Mouse (Mus musculus) embryonic fibroblast, embryonic 13.5 days (primary cell): ENCODE data around the gene Tgm1. TPM values are rescaled to one million over a fixed set of nuclear protein-coding genes. Genes with fewer than 3 reads are reported as not detected.

ENCODE experiments used
- H3K27ac ChIP-seq: 2 replicates; pipeline ENCODE4 v1.5.1; 2012; ENCODE audit warnings: low read length, control low read depth, inconsistent platforms; ENCODE audit not compliant: insufficient read depth
- H3K4me1 ChIP-seq: 2 replicates; pipeline ENCODE4 v1.6.1; 2011; ENCODE audit warnings: low read length; ENCODE audit not compliant: control insufficient read depth, insufficient read depth
- H3K4me3 ChIP-seq: 2 replicates; pipeline ENCODE4 v1.5.1; 2011; ENCODE audit warnings: mild to moderate bottlenecking, control low read depth, low read length; ENCODE audit not compliant: insufficient read depth
- CTCF ChIP-seq: IDR thresholded peaks from 2 replicates; pipeline ENCODE4 v1.5.1; 2011; ENCODE audit warnings: mild to moderate bottlenecking, control low read depth, low read length, moderate library complexity, borderline replicate concordance; ENCODE audit not compliant: insufficient read depth
- POLR2A ChIP-seq: IDR thresholded peaks from 2 replicates; pipeline ENCODE4 v1.6.1; 2011; ENCODE audit warnings: low read depth, mild to moderate bottlenecking, control low read depth, low read length, moderate library complexity
- polyA plus RNA-seq: library from polyadenylated mRNA; stranded (reverse); fragments of >200 nt; gene quantifications from 2 replicates; pipeline ENCODE4 v1.2.4, GENCODE M21; 2011; ENCODE audit warnings: low read depth; ENCODE audit not compliant: missing spikeins, insufficient read length

Tgm1 gene
- polyA plus RNA-seq, 1 experiment, result 0.25 TPM

GRCm38 (mm10) chr14:55727889-55728685, 14.4 kb upstream of the Tgm1 start:
- no peak overlapping the region for H3K4me3 ChIP-seq
- H3K27ac ChIP-seq, result no peak overlapping the region
- H3K4me1 ChIP-seq, result peaks cover 8% of the 10 kb centered on the region; the same call in 1 of the 2 replicates
- TF ChIP-seq POLR2A, result no peak
- no peak for TF ChIP-seq CTCF

- Histone ChIP-seq H3K4me3 (no peak overlapping the region), H3K4me1 (peaks cover 8% of the 10 kb centered on the region; the same call in 1 of the 2 replicates), H3K27ac (no peak overlapping the region)
- TF ChIP-seq CTCF (no peak), POLR2A (no peak)
These were observed 12.5 kb upstream of the Tgm1 start for GRCm38 (mm10) chr14:55726261-55726660.

GRCm38 (mm10) chr14:55724411-55724871, 10.7 kb upstream of the Tgm1 start:
- H3K4me1 ChIP-seq, result peaks cover 8% of the 10 kb centered on the region; the same call in 1 of the 2 replicates
- no peak overlapping the region; the same call in 1 of the 2 replicates for H3K27ac ChIP-seq
- TF ChIP-seq CTCF (no peak), POLR2A (no peak)
- no peak overlapping the region for H3K4me3 ChIP-seq

DNA sequence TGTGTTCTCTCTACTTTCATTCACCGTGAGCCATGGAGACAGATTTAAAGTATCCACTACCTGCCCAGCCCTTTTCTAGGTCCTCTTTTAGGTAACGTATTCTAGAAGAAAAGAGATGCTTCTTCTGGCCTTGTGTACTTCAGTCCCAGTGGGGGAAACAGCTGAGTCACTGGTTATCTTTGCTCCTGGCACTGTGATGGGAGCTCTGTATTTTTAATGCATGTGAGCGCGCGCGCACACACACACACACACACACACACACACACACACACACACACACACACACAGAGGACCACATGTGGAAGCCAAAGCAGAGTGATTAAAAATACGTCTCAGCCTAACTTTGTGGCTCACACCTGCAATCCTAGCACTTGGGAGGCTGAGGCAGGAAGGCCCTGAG, 9.7 kb upstream of the Tgm1 start:
- Histone ChIP-seq H3K4me1 (peaks cover 8% of the 10 kb centered on the region; the same call in 1 of the 2 replicates), H3K27ac (no peak overlapping the region), H3K4me3 (no peak overlapping the region)
- no peak for TF ChIP-seq POLR2A

DNA sequence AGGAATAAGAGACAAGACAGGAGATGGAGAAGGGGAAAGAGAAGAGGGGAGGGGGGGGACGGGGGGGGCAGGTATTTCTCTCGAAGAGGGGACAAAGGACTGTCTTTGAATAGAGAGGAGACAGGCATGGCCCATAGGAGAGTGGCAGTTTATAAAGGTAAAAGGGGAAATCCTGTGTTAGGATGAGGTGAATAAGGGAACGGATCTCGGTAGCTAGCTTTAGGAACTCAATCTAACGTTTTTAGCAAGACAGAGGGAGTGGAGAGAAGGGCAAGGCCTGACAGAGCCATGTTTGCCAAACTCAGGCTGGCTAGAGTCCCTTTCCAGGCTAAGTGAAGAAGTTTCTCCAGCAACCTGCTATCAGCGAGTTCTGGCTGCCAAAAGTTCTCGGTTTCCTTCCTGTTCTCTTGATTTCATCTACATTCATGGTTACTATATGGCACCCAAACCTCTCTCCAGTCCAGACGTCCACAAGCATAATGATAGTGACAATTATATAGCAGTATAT, 8.8 kb upstream of the Tgm1 start:
- H3K27ac ChIP-seq, result no peak overlapping the region
- no peak overlapping the region for H3K4me3 ChIP-seq
- TF ChIP-seq POLR2A (no peak), CTCF (no peak)
- peaks cover 8% of the 10 kb centered on the region; the same call in 1 of the 2 replicates for H3K4me1 ChIP-seq

DNA sequence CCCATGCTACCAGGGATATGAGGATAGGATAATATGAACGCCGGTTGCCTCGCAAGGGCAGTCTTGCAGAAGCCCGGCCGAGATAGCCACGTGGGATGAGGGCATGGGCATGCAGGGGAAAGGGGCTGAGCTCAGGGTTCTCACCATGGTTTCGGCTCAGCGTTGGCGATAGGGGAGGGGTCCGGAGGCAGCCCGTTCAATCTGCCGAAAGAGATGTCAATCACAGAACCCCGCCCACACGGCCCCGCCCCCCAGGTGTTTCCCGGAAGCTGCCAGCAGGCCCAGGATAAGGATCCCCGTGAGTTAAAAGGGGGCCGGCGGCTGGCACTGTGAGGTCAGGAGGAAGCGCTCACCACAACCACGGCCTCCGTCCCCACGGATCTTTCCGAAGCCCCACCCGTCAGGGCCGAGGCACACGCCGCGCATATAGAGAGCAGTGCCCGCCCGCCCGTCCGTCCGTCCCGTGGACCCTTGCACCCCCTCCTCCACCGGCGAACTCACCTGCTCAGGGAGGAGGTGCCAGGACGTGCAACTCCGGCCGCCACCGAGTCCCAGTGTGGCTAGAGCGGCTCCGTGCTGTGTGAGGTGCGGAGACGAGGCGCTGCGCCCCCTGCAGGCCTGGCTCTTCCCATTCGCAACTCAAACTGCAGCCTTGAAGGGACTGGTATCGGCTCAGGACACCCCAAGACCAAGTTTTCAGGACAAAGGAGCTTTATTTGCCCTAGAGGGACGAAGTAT, 8.1 kb upstream of the Tgm1 start, which contains the start of gene Rabggta:
Rabggta (minus strand) TSS at position 564 of the 738 bp plus-strand sequence.
- TF ChIP-seq POLR2A, result peak; percentile 53; the same call in 1 of the 2 replicates
- TF ChIP-seq CTCF, result peak; percentile 97
- peak within 1 kb of the TSS; percentile 65 for H3K4me3 ChIP-seq
- H3K4me1 ChIP-seq, result peaks cover 8% of the 10 kb centered on the region; the same call in 1 of the 2 replicates
- H3K27ac ChIP-seq, result no peak within 1 kb of the TSS

- TF ChIP-seq CTCF (no peak), POLR2A (no peak)
- Histone ChIP-seq H3K4me3 (peak overlapping the region; percentile 65), H3K4me1 (peaks cover 8% of the 10 kb centered on the region; the same call in 1 of the 2 replicates), H3K27ac (no peak overlapping the region)
These were observed 7.3 kb upstream of the Tgm1 start for GRCm38 (mm10) chr14:55721076-55721475.

DNA sequence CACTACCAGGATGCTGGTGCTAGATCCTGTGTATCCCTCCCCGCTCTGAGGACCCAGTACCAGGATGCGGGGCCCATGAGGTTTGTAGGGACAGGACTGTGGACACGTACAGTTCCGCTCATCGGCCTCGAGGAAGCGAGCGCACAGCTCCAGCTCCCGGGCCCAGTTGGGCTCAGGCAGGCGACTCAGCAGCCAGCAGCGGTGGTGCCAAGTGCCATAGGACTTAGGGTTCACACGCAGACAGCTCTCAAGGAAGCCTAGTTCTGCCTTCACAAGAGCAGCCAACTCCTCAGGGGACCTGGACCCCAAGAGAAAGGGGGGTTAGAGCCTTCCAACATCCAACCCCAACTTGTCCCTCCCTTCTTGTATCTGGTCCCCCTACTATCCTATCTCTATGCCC, 6.9 kb upstream of the Tgm1 start:
- no peak overlapping the region for H3K4me3 ChIP-seq
- no peak overlapping the region for H3K27ac ChIP-seq
- peaks cover 8% of the 10 kb centered on the region; the same call in 1 of the 2 replicates for H3K4me1 ChIP-seq
- TF ChIP-seq CTCF, result no peak
- TF ChIP-seq POLR2A, result no peak

DNA sequence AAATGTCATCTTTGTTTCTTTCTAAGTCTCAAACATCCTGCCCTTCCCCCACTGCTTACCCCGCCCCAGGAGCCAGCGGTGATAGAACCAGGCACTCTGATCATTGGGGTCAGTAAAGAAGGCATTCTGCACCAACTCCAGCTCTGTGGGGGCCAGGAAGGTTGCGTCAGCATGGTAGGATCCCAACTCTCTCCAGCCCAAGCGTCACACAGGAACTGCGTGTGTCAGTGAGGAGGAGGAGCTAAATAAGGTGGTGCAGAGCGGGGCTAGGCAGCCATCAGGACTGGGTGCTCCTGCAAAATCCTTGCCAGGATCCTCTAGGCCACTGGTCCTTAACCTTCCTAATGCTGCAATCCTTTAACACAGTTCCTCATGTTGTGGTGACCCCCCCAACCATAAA, 6.0 kb upstream of the Tgm1 start:
- peaks cover 6% of the 10 kb centered on the region; the same call in 1 of the 2 replicates for H3K4me1 ChIP-seq
- TF ChIP-seq CTCF (no peak), POLR2A (no peak)

GRCm38 (mm10) chr14:55716884-55717283, 3.2 kb upstream of the Tgm1 start:
- TF ChIP-seq POLR2A (no peak), CTCF (no peak)
- Histone ChIP-seq H3K4me3 (no peak overlapping the region), H3K27ac (no peak overlapping the region), H3K4me1 (no peaks in the 10 kb centered on the region)

More for the DNA sequence above, 6.0 kb upstream of the Tgm1 start:
- Histone ChIP-seq H3K4me3 (no peak overlapping the region), H3K27ac (no peak overlapping the region)
